Mouse (Mus musculus) spleen, adult 2 months (tissue): ENCODE data around the gene Dnajc16. TPM values are rescaled to one million over a fixed set of nuclear protein-coding genes. Genes with fewer than 3 reads are reported as not detected.

Experiments used
- DNase-seq, 2 experiments: peaks; one replicate each; pipeline versions ENCODE4 v3.0.0 to v3.0.0-alpha.2; 2012 to 2021; ENCODE audit warnings: low spot score in 2 of 2, low read depth in 1 of 2
- H3K27ac ChIP-seq: fragments of 200-500 bp; 2 replicates; pipeline ENCODE4 v1.5.1; 2012; ENCODE audit warnings: low read length, inconsistent platforms; ENCODE audit not compliant: insufficient read depth
- H3K27me3 ChIP-seq: fragments of 200-500 bp; 2 replicates; pipeline ENCODE4 v1.6.1; 2012; ENCODE audit warnings: mild to moderate bottlenecking, moderate library complexity, low read length, inconsistent platforms; ENCODE audit not compliant: control insufficient read depth, insufficient read depth
- H3K36me3 ChIP-seq: fragments of 200-500 bp; 2 replicates; pipeline ENCODE4 v1.6.1; 2012; ENCODE audit warnings: mild to moderate bottlenecking, low read length, inconsistent platforms; ENCODE audit not compliant: control insufficient read depth, insufficient read depth
- H3K4me1 ChIP-seq: fragments of 200-500 bp; 2 replicates; pipeline ENCODE4 v1.6.1; 2011; ENCODE audit warnings: inconsistent platforms; ENCODE audit not compliant: control insufficient read depth, insufficient read depth, insufficient read length
- H3K4me3 ChIP-seq: fragments of 200-500 bp; 2 replicates; pipeline ENCODE4 v1.5.1; 2011; ENCODE audit warnings: mild to moderate bottlenecking, inconsistent platforms; ENCODE audit not compliant: insufficient read depth, insufficient read length; ENCODE audit errors: extremely low read depth
- CTCF ChIP-seq: fragments of 200-500 bp; IDR thresholded peaks from 2 replicates; pipeline ENCODE4 v1.5.1; 2011; ENCODE audit warnings: mild to moderate bottlenecking, inconsistent platforms; ENCODE audit not compliant: insufficient read depth, insufficient read length, insufficient replicate concordance; ENCODE audit errors: extremely low read depth
- POLR2A ChIP-seq: fragments of 200-500 bp; IDR thresholded peaks from 2 replicates; pipeline ENCODE4 v1.6.1; 2011; ENCODE audit warnings: low read depth, low read length, inconsistent platforms
- WGBS: fragments of 180-500 bp; shearing (Covaris S2); methylation state at CpG from one replicate; pipeline ENCODE4 v1.1.7; 2018; 5-methylcytosine and 5-hydroxymethylcytosine counted together
- polyA plus RNA-seq: library from polyadenylated mRNA; depleted of rRNA; stranded (reverse); fragments of >200 nt; gene quantifications from 2 replicates; pipeline ENCODE4 v1.2.3, GENCODE M21; 2012

Dnajc16 gene
- polyA plus RNA-seq, 1 experiment: 6.6 TPM

DNA sequence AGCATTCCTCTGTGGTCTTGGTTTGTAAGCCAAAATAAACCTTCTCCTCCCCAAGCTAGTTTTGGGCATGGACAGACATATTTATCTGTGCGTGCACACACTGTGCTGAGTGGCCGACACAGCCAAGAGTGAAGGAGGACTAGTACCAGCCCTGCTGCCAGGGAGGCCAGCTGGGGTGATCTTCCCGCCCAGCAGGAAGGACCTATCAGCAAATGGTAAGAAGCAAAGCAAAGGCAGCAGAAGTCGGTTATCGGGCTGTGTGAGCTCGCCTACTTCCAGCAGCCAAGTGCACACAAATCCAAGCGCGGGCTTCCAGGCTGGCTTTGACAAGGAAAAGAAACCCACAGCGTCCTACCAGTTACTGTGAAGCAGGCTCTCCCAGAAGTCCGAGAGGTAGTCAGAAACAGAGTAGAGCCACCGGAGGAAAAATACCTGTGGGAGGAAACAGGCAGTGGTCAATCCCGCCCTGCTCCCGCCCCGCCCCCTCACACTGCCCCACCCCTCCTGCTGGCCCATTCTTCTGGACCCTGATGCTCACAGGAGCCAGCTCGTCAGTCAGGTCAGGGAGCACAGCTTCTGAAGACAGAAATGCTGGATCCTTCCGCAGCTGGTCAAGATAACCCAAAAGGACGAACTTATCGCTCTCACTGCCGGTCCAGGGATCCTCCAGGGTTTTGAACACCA, 23.2 kb downstream of the Dnajc16 start:
- peaks cover 41% of the 10 kb centered on the region for H3K36me3 ChIP-seq
- H3K4me1 ChIP-seq: peaks cover 2% of the 10 kb centered on the region; the same call in 1 of the 2 replicates
- no peak for DNase-seq
- H3K27me3 ChIP-seq: no peaks in the 10 kb centered on the region
- H3K27ac ChIP-seq: peak overlapping the region; percentile 46; the same call in 1 of the 2 replicates
- WGBS: 75% methylated on average over 19 of the region's 19 CpGs
- no peak overlapping the region for H3K4me3 ChIP-seq
- TF ChIP-seq POLR2A (no peak), CTCF (no peak)

DNA sequence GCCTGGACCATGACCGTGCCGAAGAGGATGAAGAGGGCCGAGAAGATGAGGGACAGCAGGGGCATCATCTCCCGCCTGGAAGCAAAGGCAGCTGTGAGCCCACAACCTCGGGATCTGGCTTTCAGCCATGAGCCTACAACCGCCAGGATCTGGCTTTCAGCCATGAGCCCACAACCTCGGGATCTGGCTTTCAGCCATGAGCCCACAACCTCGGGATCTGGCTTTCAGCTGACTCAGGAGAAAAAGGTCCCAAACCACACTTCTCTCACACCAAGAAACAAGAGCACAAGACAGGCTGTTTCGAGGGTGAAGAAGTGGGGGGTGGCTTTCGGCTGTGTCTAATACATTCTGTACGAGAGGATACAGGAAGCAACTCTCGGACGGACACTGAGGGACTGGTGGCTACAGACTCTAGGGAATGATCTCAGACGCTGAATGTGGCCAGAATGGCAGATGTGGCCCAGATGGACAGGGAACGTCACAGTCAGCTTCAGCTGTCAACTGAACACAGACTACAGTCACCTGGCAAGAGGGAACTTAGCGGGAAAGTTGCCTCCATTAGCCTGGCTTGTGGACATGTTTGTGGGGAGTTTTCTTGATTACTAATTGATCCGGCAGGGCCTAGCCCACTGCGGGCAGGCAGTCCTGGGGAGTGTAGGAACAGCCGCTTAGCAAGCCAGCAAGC, 23.9 kb downstream of the Dnajc16 start:
- TF ChIP-seq CTCF (no peak), POLR2A (no peak)
- Histone ChIP-seq H3K36me3 (peaks cover 40% of the 10 kb centered on the region), H3K4me1 (peaks cover 2% of the 10 kb centered on the region; the same call in 1 of the 2 replicates)

DNA sequence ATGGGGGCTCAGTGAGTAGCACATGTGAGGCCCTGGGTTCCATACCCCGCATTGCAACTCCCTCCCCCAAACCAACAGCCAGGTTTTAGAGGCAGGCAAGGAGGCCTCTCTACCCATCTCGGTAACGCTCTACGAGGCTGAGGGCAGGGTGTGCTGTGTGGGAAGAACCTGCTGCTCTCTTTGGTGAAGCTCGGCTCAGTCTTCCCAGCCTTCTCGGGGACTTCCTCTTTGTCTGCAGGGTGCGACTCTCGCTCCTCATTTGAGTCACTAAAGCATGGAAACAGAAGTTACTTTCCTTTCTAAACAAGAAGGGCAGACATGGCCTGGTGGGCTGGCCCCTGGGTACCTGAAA, 24.4 kb downstream of the Dnajc16 start:
- TF ChIP-seq CTCF (no peak), POLR2A (no peak)
- peak; percentile 11 to 37 for DNase-seq
- peaks cover 2% of the 10 kb centered on the region; the same call in 1 of the 2 replicates for H3K4me1 ChIP-seq
- H3K36me3 ChIP-seq: peaks cover 37% of the 10 kb centered on the region
- no peaks in the 10 kb centered on the region for H3K27me3 ChIP-seq
- no peak overlapping the region for H3K4me3 ChIP-seq
- 25% methylated on average over 8 of the region's 8 CpGs for WGBS
- peak overlapping the region; percentile 46 for H3K27ac ChIP-seq

More for the DNA sequence above, 23.9 kb downstream of the Dnajc16 start:
- no peak overlapping the region for H3K4me3 ChIP-seq
- no peaks in the 10 kb centered on the region for H3K27me3 ChIP-seq
- H3K27ac ChIP-seq: peak overlapping the region; percentile 46
- 70% methylated on average over 19 of the region's 19 CpGs for WGBS
- no peak for DNase-seq

DNA sequence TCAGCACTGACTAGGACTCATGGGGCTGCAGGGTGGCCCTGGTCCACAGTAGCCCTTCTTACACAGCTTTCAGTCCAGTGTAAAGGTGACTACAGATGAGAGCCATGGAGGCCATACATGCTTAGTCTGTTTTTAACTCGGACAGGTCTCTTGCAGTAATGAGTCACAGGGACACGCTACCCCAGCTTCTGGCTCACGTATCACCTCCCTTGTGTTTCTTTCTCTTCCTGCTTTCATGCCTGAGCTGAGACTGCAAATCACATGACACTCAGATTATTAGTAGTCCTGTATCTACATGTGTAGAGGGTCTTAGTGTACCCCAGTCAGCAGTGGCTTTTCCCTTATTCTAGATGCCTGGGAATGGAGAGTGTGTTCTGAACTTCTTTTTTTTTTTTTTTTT, 25.7 kb downstream of the Dnajc16 start:
- Histone ChIP-seq H3K27me3 (no peaks in the 10 kb centered on the region), H3K36me3 (peaks cover 30% of the 10 kb centered on the region), H3K4me3 (no peak overlapping the region), H3K4me1 (peaks cover 2% of the 10 kb centered on the region; the same call in 1 of the 2 replicates), H3K27ac (no peak overlapping the region)
- TF ChIP-seq CTCF (no peak), POLR2A (no peak)
- 67% methylated on average over 3 of the region's 3 CpGs for WGBS
- no peak for DNase-seq

DNA sequence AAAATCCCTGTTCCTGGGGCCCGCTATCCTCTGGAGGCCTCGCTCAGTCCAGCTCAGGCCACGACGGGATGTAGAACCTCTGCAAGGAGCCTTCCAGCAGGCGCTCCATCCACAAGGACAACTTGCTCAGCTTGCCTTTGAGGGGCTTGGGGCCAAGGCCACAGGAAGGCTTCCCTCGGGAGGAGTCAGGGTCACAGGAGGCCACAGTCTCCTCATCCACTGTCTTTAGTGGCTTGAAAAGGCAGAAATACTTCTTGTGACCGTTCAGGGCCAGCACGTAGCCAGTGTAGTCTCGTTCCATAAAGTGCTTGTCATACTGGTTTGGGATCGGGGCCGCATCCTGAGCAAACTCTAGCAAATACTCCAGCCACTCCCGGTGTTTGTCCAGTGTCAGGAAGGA, 27.3 kb downstream of the Dnajc16 start:
- WGBS: 94% methylated on average over 12 of the region's 12 CpGs
- Histone ChIP-seq H3K4me3 (no peak overlapping the region), H3K27ac (no peak overlapping the region), H3K27me3 (no peaks in the 10 kb centered on the region), H3K4me1 (peaks cover 2% of the 10 kb centered on the region; the same call in 1 of the 2 replicates), H3K36me3 (peaks cover 21% of the 10 kb centered on the region)
- TF ChIP-seq POLR2A: no peak
- TF ChIP-seq CTCF: no peak
- no peak for DNase-seq

DNA sequence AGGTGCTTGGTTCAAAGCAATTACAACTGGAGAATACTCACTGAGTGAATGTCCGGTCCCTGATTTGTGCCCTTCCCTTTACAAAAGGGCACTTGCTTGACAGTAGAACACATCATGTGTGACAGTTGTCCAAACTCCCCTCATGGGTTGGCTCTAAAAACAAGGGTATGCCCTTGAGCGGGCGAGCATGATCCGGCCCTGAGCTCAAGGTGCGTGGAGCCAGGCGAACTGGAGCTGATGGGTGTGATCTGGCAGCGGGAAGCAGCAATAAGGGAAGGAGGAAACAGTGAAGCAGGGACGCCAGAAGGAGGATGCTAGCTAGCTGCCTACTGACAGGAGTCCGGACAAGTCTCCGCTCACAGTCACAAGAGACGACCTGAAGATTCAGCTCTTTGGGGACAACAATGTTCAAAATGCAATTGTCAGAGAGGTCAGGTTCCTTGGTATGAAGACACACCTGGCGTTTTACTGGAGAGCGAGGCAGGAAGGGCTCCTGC, 28.6 kb downstream of the Dnajc16 start:
- Histone ChIP-seq H3K4me1 (peaks cover 2% of the 10 kb centered on the region; the same call in 1 of the 2 replicates), H3K27me3 (no peaks in the 10 kb centered on the region), H3K4me3 (no peak overlapping the region), H3K27ac (no peak overlapping the region), H3K36me3 (peaks cover 16% of the 10 kb centered on the region)
- no peak for DNase-seq
- TF ChIP-seq POLR2A: no peak
- 95% methylated on average over 13 of the region's 13 CpGs for WGBS

DNA sequence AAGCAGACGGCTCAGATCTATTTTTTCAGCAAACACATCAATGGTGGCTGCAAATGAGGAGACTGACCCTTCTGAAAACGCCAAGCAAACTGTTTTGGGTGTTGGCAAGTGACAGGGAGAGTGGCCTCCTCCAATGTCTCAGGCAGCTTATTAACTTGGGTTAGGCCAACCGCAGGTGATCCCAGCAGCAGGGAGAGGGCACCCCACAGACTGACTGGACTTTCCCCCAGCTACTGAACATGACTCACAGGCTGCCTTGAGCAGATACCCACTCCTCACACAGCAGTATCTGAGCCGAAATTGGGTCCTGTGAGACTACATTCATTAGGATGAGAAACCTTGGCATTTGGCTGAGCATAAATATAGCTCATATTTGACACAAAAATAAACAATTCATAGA, 29.8 kb downstream of the Dnajc16 start:
- 93% methylated on average over 4 of the region's 4 CpGs for WGBS
- Histone ChIP-seq H3K4me3 (no peak overlapping the region), H3K4me1 (peaks cover 2% of the 10 kb centered on the region; the same call in 1 of the 2 replicates), H3K27me3 (no peaks in the 10 kb centered on the region), H3K36me3 (peaks cover 13% of the 10 kb centered on the region), H3K27ac (no peak overlapping the region)
- DNase-seq: no peak
- TF ChIP-seq CTCF (no peak), POLR2A (no peak)
